Mouse (Mus musculus) Patski (cell line): Measurements from ENCODE around the gene Aig1. TPM values are rescaled to one million over a fixed set of nuclear protein-coding genes. Genes with fewer than 3 reads are reported as not detected.

Source experiments
- ATAC-seq: fragments of 100-300 bp; one replicate; pipeline ENCODE4 v1.8.0; 2021
- CTCF ChIA-PET: fragments of 350-600 bp; sonication (Branson Sonifier 250); formaldehyde crosslinking; loops from one replicate; lab custom pipeline; 2022; ENCODE audit warnings: inconsistent platforms; lab: Charles Lee
- POLR2A ChIA-PET: fragments of 350-600 bp; sonication (Branson Sonifier 250); formaldehyde crosslinking; loops from one replicate; lab custom pipeline; 2022; ENCODE audit warnings: antibody characterized with exemption, inconsistent platforms; lab: Charles Lee
- DNase-seq: peaks from one replicate; pipeline ENCODE4 v3.0.0-alpha.2; 2011; ENCODE audit warnings: low read depth, low spot score
- H3K27me3 ChIP-seq: fragments of 371-371 bp; one replicate; pipeline ENCODE4 v1.5.1; 2021
- CTCF ChIP-seq: fragments of 100-300 bp; IDR thresholded peaks from one replicate; pipeline ENCODE4 v1.5.1; 2021
- in situ Hi-C: fragments of 300-500 bp; cut with MboI; formaldehyde crosslinking; loops from 3 replicates; pipeline ENCODE4 v1.11.1; 2018; ENCODE audit warnings: low pct_unique_long_range_greater_than_20kb, mixed read lengths
- polyA plus RNA-seq: library from polyadenylated mRNA; unstranded; gene quantifications from one replicate; pipeline ENCODE4 v1.2.3, GENCODE M21; 2021

Gene Aig1
- polyA plus RNA-seq, 1 experiment from 2014 or later: 17.8 TPM

DNA sequence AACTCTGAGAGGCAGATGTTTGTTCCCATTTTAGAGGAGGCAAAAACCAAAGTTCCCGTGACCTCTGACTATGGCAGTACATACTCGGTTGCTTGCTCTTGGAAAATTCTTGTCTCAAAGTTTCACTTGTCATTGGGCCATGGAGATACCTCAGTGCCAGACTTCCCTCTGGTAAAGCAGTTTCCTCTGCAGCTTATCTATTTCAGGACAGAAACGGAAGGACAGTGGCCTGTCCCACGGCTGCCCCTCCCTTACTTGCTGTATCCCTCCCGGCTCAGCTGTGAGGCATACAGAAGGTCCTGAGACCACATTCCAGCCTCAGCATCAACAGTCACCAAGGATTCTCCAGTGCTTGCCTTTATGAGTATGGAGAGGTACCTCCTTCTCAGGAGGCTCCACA is 182.7 kb downstream of the Aig1 start:
- no peak for TF ChIP-seq CTCF
- CTCF ChIA-PET: interaction anchor here (1.3 kb wide), 1 partner anchor 13 kb away, joined by 3 read pairs; no protein-coding TSS in a partner anchor
- in situ Hi-C loops: no loop called here
- ATAC-seq (no peak), DNase-seq (no peak)
- H3K27me3 ChIP-seq: no peaks in the 10 kb centered on the region
- POLR2A ChIA-PET: no interaction called here

DNA sequence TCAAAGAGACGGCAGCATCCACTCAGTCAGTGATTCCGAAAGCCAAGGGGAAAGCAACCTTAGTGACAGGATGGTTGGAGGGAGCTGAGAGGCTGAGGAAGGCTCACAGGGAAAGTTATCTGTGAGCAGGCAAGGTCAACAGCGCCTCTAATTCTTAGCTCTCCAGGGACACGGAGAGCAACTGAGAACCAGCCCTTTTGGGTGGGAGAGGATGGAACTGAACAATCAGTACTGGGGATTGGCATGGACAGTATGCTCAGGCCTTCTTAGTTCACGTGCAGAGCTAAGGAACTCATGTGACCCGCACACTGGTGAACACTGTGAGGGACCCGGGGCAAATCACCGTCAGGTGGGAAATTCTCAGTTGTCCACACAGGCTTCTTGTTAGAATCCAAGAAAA is 183.4 kb downstream of the Aig1 start:
- POLR2A ChIA-PET: no interaction called here
- no peaks in the 10 kb centered on the region for H3K27me3 ChIP-seq
- TF ChIP-seq CTCF: no peak
- in situ Hi-C loops: no loop called here
- DNase-seq (no peak), ATAC-seq (no peak)
- CTCF ChIA-PET: no interaction called here

DNA sequence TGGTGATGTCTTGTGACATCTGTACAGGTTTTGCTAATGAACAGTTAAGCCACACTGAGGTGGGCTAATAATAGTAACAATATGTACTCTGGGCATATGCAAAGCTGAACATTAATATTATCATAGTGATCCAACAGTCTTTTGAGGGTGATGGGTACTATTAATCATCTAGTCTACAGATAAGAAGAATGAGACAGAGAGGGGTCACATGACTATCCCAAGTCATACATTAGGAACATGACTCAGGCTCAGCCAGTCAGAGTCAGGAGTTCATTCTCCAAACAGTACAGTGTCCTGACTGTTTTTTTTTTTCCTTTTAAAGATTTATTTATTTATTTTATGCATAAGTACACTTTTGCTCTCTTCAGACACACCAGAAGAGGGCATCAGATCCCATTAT is 184.3 kb downstream of the Aig1 start:
- ATAC-seq (no peak), DNase-seq (no peak)
- H3K27me3 ChIP-seq: no peaks in the 10 kb centered on the region
- CTCF ChIA-PET: no interaction called here
- POLR2A ChIA-PET: no interaction called here
- no peak for TF ChIP-seq CTCF
- in situ Hi-C loops: no loop called here

DNA sequence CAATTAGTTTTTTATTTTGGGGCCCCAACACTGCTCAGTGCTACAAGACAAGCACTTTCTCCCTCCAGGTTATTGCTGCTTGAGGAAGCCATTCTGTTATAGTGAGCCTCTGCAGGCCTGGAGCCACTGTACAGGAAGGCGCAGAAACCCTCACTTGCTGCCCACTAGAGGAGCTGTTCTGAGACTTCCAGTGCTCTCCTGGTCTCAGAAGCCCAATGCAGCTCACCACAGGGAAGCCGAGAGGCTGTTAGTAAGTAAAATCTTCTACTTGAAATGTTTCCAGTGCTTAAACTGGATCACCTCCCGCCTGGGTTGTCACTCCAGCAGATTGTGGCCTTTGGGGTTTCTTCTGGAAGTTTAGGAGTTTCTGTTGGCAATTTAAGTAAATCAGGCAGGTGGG is 186.2 kb downstream of the Aig1 start:
- ATAC-seq: peak; percentile 39
- TF ChIP-seq CTCF: peak; percentile 56
- no peaks in the 10 kb centered on the region for H3K27me3 ChIP-seq
- in situ Hi-C loops: no loop called here
- DNase-seq: no peak
- CTCF ChIA-PET: interaction anchor here (0.8 kb wide), 1 partner anchor 120 kb away, joined by 3 read pairs; no protein-coding TSS in a partner anchor
- POLR2A ChIA-PET: no interaction called here

DNA sequence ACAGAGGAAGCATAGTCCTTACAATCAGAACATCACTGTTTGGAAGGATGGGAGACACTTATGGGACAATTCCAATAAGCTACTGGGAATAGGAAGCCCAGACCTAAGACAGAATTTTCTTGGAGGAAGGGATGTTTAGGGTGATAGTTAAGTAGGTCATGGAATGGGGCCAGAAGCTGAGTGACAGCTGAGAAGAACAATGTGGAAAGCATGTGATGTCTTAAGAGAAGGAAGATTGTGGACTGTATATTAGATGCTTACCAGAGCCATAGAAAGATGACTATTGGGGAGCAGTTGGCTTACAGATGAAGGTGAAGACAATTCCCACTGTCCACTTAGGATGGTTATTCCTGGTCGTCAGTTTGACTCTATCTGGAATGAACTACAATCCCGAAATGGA is 191.3 kb downstream of the Aig1 start:
- H3K27me3 ChIP-seq: no peaks in the 10 kb centered on the region
- ATAC-seq (no peak), DNase-seq (no peak)
- ChIA-PET CTCF (interaction anchor here (0.7 to 2.8 kb wide), 3 partner anchors 9 to 16 kb away, joined by 3 to 9 read pairs (median 3); no protein-coding TSS in a partner anchor), POLR2A (no interaction called here)
- in situ Hi-C loops: no loop called here
- no peak for TF ChIP-seq CTCF

DNA sequence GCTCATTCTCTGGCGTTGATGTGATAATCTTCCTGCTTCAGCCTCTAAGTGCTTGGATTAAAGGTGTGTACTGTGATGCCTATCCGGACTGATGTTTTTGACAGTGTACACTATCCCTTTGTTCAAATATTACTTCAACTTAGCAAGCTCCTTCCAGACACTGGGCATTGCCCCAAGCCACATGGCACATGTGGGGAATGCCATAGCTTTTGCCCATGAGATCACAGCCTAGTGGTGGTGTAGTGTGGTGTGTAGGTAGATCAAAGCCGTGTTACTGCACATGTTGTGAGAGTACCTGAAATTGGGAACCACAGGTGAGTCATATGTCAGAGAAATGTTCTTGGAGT is 193.8 kb downstream of the Aig1 start:
- no peak for DNase-seq
- ATAC-seq: no peak
- TF ChIP-seq CTCF: no peak
- in situ Hi-C loops: no loop called here
- ChIA-PET CTCF (interaction anchor here (0.8 kb wide), 1 partner anchor 20 kb away, joined by 4 read pairs; no protein-coding TSS in a partner anchor), POLR2A (no interaction called here)
- no peaks in the 10 kb centered on the region for H3K27me3 ChIP-seq

DNA sequence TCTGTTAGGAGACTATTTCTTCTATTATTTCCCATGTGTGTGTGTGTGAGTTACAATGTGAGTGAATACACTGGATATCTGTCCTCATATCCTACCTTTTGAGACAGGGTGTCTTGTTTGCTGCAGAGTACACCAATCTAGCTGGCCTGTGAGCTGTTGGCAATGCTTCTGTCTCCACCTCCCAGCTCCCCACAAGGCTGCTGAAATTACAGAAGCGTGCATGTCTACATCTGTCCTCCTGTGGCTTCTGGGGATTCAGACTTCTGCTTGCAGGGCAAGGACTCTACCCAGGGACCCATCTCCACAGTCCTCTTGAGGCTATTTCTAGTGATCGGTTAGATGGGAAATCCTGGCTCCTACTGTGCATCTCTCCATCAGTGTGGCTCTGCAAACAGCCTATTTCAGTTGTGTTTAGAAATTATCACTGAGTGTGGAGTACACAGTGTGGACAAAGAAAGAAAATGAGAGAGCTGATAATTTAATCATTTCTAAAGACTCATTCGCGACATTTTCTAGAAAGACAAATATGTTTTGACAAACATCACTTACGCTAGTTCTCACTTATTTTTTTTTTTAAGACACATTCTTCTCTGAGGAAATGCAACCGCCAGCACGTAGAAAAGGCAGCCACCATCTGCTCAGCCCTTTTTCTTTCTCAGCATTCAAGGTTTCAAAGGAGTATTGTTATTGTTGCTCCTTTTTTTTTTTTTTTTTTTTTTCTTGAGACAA is 194.3 kb downstream of the Aig1 start:
- no peak for DNase-seq
- no peak for TF ChIP-seq CTCF
- CTCF ChIA-PET: interaction anchor here (0.8 kb wide), 1 partner anchor 19 kb away, joined by 4 read pairs; no protein-coding TSS in a partner anchor
- no peak for ATAC-seq
- POLR2A ChIA-PET: no interaction called here
- in situ Hi-C loops: no loop called here
- no peaks in the 10 kb centered on the region for H3K27me3 ChIP-seq

DNA sequence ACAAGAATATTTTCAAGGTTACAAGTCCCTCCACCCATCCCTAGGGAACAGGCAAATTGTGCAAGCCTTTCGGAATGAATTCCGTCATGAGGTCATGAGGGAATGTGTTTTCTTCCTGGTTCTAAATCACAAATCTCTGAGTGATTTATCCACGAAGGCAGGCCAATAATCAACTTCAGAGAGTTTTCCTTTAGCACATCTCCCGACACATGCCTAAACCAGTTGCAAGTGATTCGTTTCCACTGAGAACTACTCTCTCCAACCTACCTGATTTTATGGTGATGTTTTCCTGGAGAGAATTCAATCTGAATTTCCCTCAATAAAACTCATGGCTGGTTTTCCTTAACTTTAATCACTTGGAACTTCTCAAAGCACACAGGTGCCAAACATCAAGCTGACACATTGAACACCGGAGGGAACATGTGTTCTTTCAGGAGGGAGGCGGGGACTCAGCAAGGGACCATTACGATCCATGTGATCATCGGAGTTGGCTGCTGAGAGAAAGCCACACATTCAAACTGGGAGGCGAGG is 201.5 kb downstream of the Aig1 start:
- POLR2A ChIA-PET: no interaction called here
- in situ Hi-C loops: no loop called here
- no peak for TF ChIP-seq CTCF
- no peaks in the 10 kb centered on the region for H3K27me3 ChIP-seq
- no peak for DNase-seq
- ATAC-seq: no peak
- CTCF ChIA-PET: interaction anchor here (2.9 kb wide), 1 partner anchor 10 kb away, joined by 9 read pairs; no protein-coding TSS in a partner anchor

DNA sequence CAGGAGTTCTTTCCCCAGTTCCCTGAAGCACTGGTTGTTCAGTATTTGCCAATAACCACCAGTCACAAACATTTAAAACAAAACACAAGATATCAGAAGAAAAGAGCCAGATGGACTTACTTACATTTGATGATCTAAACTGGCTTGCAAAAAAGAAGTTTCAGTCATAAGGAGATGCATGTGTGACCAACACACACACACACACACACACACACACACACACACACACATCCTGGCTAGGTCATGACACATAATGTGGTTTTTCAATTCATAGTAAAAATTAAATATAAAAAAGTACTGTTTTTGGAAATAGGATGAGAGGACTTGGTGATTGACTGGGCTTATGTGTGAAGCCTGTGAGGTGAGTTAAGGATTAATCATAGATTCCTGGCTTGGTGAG is 205.3 kb downstream of the Aig1 start:
- no peak for TF ChIP-seq CTCF
- ATAC-seq (no peak), DNase-seq (no peak)
- POLR2A ChIA-PET: no interaction called here
- no peaks in the 10 kb centered on the region for H3K27me3 ChIP-seq
- in situ Hi-C loops: no loop called here
- CTCF ChIA-PET: no interaction called here

DNA sequence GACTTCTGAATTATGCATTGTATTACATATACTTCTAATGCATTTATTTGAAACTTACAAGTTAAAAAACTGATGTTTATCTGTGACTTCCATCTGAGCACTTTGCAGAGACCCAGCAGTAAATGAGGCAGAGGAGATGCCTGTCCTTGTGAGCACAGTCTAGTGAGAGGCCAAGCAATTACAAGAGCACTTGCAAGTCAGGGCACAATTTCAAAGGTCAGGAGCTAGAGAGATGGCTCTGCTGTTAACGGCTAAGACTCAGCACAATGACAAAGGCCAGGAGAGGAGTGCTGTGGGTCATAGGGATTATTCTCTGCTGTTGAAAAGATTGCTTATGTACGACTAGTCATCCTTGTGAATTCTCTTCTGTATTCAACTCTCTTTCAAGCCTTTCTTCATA is 209.0 kb downstream of the Aig1 start:
- DNase-seq: no peak
- in situ Hi-C loops: no loop called here

More for the DNA sequence above, 209.0 kb downstream of the Aig1 start:
- H3K27me3 ChIP-seq: no peaks in the 10 kb centered on the region
- ATAC-seq: no peak
- ChIA-PET CTCF (interaction anchor here (1.1 kb wide), 1 partner anchor 10 kb away, joined by 3 read pairs; no protein-coding TSS in a partner anchor), POLR2A (no interaction called here)
- TF ChIP-seq CTCF: no peak
